Mouse (Mus musculus) ES-Bruce4 (cell line): ENCODE results near the gene Hist1h3g.

ENCODE experiments used
- CTCF ChIP-seq: IDR thresholded peaks from one replicate; pipeline ENCODE4 v1.8.1; 2011; ENCODE audit warnings: low read depth, low read length
- EP300 ChIP-seq: IDR thresholded peaks from 2 replicates; pipeline ENCODE4 v1.6.1; 2011; ENCODE audit warnings: low read depth, low read length; ENCODE audit not compliant: insufficient read depth

- TF ChIP-seq CTCF (no peak), EP300 (no peak)
These were observed 44.4 kb upstream of the Hist1h3g start for GRCm38 (mm10) chr13:23490863-23491262.
